Mouse (Mus musculus): ENCODE data around the gene Gm21117.
"Not testable (repeated sequence)": the region's sequence is repeated elsewhere in the genome, so short reads cannot be mapped to it uniquely, and the experiment has no call there.

Gm21117 gene

DNA sequence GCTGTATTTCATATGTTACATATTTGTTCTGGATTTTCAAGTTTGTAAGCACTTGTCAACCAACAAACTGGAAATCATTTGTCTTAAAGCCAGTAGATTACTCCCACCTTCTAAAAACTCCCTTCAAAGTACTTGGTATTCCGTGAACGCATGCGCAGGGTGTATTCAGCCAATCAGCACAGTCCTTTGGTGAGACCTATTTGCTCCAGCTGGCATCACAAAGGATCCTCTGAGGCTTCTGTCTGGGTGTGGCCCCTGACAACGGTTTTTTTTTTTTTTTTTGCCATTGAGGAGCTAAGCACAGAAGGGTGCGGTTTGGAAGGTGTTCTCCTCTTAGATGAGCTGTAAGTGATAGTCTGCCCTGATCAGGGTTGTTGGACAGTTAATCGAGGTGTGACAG lies at the start of gene Gm21117:
Gm21117 (plus strand) TSS at position 301 of the 400 bp plus-strand sequence.
- not testable (repeated sequence) for DNase-seq (ENCODE audit: low read depth in 2 of 2, low spot score in 2 of 2)
